ENCODE assay signal across 10 mouse cellular contexts in genomic region chr2:162697151-162697550, GRCm38 (mm10).
"Had no signal": no experiment of that assay in that cellular context is flagged by ENCODE, and none has a peak within 500 bp of the region (broad histone marks: within the 10 kb centered on the region; RNA-seq: fewer than 3 reads in every experiment).

No protein-coding gene starts in this region.

- DNase-seq: kidney, postnatal 25 days; layer of hippocampus, adult 9-11 months; liver; lung, adult 18-20 months; lung, postnatal 10 days; lung, postnatal 36 days; retina, postnatal 1 day; right cerebral cortex, postnatal 14 days; right cerebral cortex, postnatal 4 days; thymus, postnatal 25 days had no signal
